ENCODE assay signal across 7 mouse cellular contexts in the genomic region with DNA sequence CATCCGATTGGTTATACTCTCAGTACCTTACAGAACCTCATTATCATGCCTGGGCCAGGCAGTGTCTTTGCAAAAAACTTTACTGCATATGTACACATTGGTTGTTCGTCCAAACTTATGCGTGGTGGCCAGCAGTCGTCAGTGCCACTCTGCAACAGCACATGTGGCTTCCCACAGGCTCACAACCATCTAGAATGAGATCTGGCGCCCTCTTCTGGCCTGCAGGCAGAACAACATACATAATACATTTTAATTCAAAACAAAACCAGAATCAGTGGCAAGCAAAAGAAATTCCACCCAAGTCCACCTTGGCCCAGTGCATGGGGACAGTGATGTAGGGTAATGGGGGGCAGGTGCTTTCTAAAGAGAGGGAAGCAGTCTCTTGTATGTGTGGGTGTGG. TPM values are rescaled to one million over a fixed set of nuclear protein-coding genes. Genes with fewer than 3 reads are reported as not detected.
A peak's percentile ranks its signal among the peaks of the same experiment; 100 is the strongest.
DNase-seq lines count a peak whose midpoint lies in the region; ATAC-seq and TF ChIP-seq lines count a peak whose summit lies in the region.
"Not testable (repeated sequence)": the region's sequence is repeated elsewhere in the genome, so short reads cannot be mapped to it uniquely, and the experiment has no call there.

No protein-coding gene starts in this region.

- peak; percentile 23 for TF ChIP-seq RAD21 in MEL (IDR thresholded peaks at IDR 0.05; ENCODE audit: low read depth, low read length)

- not testable (repeated sequence) for H3K4me2 ChIP-seq in forebrain, embryonic 14.5 days (ENCODE audit: low read length); intestine, postnatal 0 days (replicated peaks; ENCODE audit: low read depth); liver, embryonic 13.5 days

- H3K4me1 ChIP-seq in MEL (ENCODE audit: control insufficient read depth in 1 of 2, insufficient read depth in 2 of 2, low read length in 2 of 2) = peaks cover 0 to 13% of the 10 kb centered on the region in 2 experiments; a peak in 2 of 4 replicates
- not testable (repeated sequence) for H3K4me1 ChIP-seq in forebrain, embryonic 14.5 days (ENCODE audit: control insufficient read depth, insufficient read depth, low read length); intestine, postnatal 0 days (replicated peaks; ENCODE audit: control insufficient read depth, insufficient read depth, low read length)
- H3K4me1 ChIP-seq in liver, embryonic 13.5 days (replicated peaks) = peaks cover 21% of the 10 kb centered on the region

- H3K4me3 ChIP-seq in MEL (ENCODE audit: control insufficient read depth in 1 of 2, insufficient read depth in 1 of 2, low read depth in 2 of 2, low read length in 2 of 2); forebrain, embryonic 14.5 days (ENCODE audit: low read depth, low read length); intestine, postnatal 0 days (ENCODE audit: low read depth, low read length); liver, embryonic 13.5 days (replicated peaks): not testable (repeated sequence)

- H3K27me3 ChIP-seq in MEL (ENCODE audit: control insufficient read depth in 1 of 2, insufficient read depth in 2 of 2, low read length in 2 of 2); forebrain, embryonic 14.5 days (replicated peaks; ENCODE audit: control insufficient read depth, insufficient read depth, low read length); intestine, postnatal 0 days (replicated peaks; ENCODE audit: control insufficient read depth, insufficient read depth, low read length); liver, embryonic 13.5 days: not testable (repeated sequence)

- not testable (repeated sequence) for H3K9me3 ChIP-seq in MEL (replicated peaks; ENCODE audit: insufficient read depth, low read length); forebrain, embryonic 14.5 days (replicated peaks; ENCODE audit: control insufficient read depth, low read length); intestine, postnatal 0 days (ENCODE audit: control insufficient read depth); liver, embryonic 13.5 days (replicated peaks)

- not testable (repeated sequence) for H3K9ac ChIP-seq in MEL (ENCODE audit: control insufficient read depth, low read depth, low read length, poor library complexity, severe bottlenecking); forebrain, embryonic 14.5 days (ENCODE audit: low read length); intestine, postnatal 0 days (ENCODE audit: low read depth, low read length); liver, embryonic 13.5 days

- not testable (repeated sequence) for H3K27ac ChIP-seq in MEL (ENCODE audit: control insufficient read depth, low read depth, low read length); forebrain, embryonic 14.5 days (ENCODE audit: low read depth, low read length); intestine, postnatal 0 days (ENCODE audit: low read depth, low read length); liver, embryonic 13.5 days

- not testable (repeated sequence) for ATAC-seq in forebrain, embryonic 14.5 days; intestine, postnatal 0 days; liver, embryonic 13.5 days (ENCODE audit: low read depth)

- H3K79me2 ChIP-seq in MEL (ENCODE audit: control insufficient read depth, insufficient read depth, low read length, poor library complexity) = not testable (repeated sequence)

- peak; percentile 24 to 39 for DNase-seq in B cell, adult 2 months
- DNase-seq in MEL (ENCODE audit: low read depth, low spot score) = peak; percentile 64
- DNase-seq in brain, embryonic 14.5 days (ENCODE audit: low read depth) = not testable (repeated sequence)
- peak; percentile 19 for DNase-seq in forebrain, embryonic 14.5 days (ENCODE audit: low spot score)
- peak; percentile 23 for DNase-seq in liver, embryonic 13.5 days
- DNase-seq in naive thymus-derived CD4-positive, alpha-beta T cell, adult 2 months (ENCODE audit: low read depth) = peak; percentile 64

- not testable (repeated sequence) for H3K36me3 ChIP-seq in MEL (ENCODE audit: control insufficient read depth in 1 of 2, insufficient read depth in 2 of 2, low read length in 2 of 2); forebrain, embryonic 14.5 days (ENCODE audit: control insufficient read depth, insufficient read depth, low read length); intestine, postnatal 0 days (ENCODE audit: control insufficient read depth, insufficient read depth); liver, embryonic 13.5 days

- not testable (repeated sequence) for TF ChIP-seq POLR2A in MEL (IDR thresholded peaks at IDR 0.05; ENCODE audit: control insufficient read depth in 1 of 2, insufficient read depth in 1 of 2, low read depth in 1 of 2, low read length in 2 of 2, poor library complexity in 1 of 2); brain, embryonic 14.5 days (IDR thresholded peaks at IDR 0.05; ENCODE audit: borderline replicate concordance, extremely low read depth, insufficient read depth, insufficient read length, poor library complexity, severe bottlenecking)

- peak; percentile 40 to 55 (median 52); a peak in 5 of 6 replicates for TF ChIP-seq CTCF in MEL (IDR thresholded peaks at IDR 0.05 in 2 of 3, conservative IDR thresholded peaks at IDR 0.05 in 1 of 3; ENCODE audit: control insufficient read depth in 1 of 3, insufficient read depth in 1 of 3, low read depth in 2 of 3, low read length in 3 of 3, poor library complexity in 1 of 3, severe bottlenecking in 1 of 3)
- TF ChIP-seq CTCF in brain, embryonic 14.5 days (IDR thresholded peaks at IDR 0.05; ENCODE audit: borderline replicate concordance, extremely low read depth, insufficient read depth, insufficient read length) = peak; percentile 35; the same call in 1 of the 2 replicates
- TF ChIP-seq CTCF in intestine, postnatal 0 days (IDR thresholded peaks at IDR 0.05; ENCODE audit: low read depth) = peak; percentile 69

- not testable (repeated sequence) for TF ChIP-seq EP300 in MEL (IDR thresholded peaks at IDR 0.05; ENCODE audit: low read depth in 1 of 2, low read length in 2 of 2)

- 57% methylated on average over 5 of the region's 5 CpGs for WGBS in forebrain, embryonic 14.5 days
- WGBS in intestine, postnatal 0 days = 66% methylated on average over 5 of the region's 5 CpGs
- 52% methylated on average over 5 of the region's 5 CpGs for WGBS in liver, embryonic 13.5 days (ENCODE audit: insufficient replicate concordance)

TF ChIP-seq in MEL, 35 proteins besides CTCF, POLR2A, EP300 and RAD21:
- peak; percentile 32; the same call in 1 of the 2 replicates for TF ChIP-seq SMC3 (IDR thresholded peaks at IDR 0.05; ENCODE audit: low read depth, low read length)

RNA-seq across cellular contexts. Expression of a gene that starts 12.3 kb away (rescaled TPM):
- total RNA-seq in MEL (2012; rRNA removed) = 91.8 and 109 TPM in 2 replicates
- polyA plus RNA-seq in MEL (2012; ENCODE audit: insufficient read depth in 1 of 2, insufficient read length in 2 of 2, low read depth in 1 of 2, low replicate concordance in 2 of 2, missing spikeins in 1 of 2) = 100 to 1,000 TPM in 1 of 2 experiments, not detected in 1; 128 TPM
- 380 and 399 TPM in 2 replicates for polyA plus RNA-seq in brain, embryonic 14.5 days (2012; rRNA removed)
- polyA plus RNA-seq in forebrain, embryonic 14.5 days (2014; fragmentation: Nextera tagmentation; extraction: Ambion mirVana) = 593 and 648 TPM in 2 replicates
- 256 and 259 TPM in 2 replicates for polyA plus RNA-seq in intestine, postnatal 0 days (2015; fragmentation: Nextera tagmentation; extraction: Ambion mirVana)
- 86.8 and 94.9 TPM in 2 replicates for polyA plus RNA-seq in liver, embryonic 13.5 days (2015; fragmentation: Nextera tagmentation; extraction: Ambion mirVana)

RNA-seq across cellular contexts. Expression of a gene that starts 38.0 kb away (rescaled TPM):
- total RNA-seq in MEL (2012; rRNA removed) = 5.8 and 7.2 TPM in 2 replicates
- 10 to 100 TPM in 1 of 2 experiments, not detected in 1; 13.2 TPM for polyA plus RNA-seq in MEL (2012; ENCODE audit: insufficient read depth in 1 of 2, insufficient read length in 2 of 2, low read depth in 1 of 2, low replicate concordance in 2 of 2, missing spikeins in 1 of 2)
- polyA plus RNA-seq in brain, embryonic 14.5 days (2012; rRNA removed) = 16.3 and 19.5 TPM in 2 replicates
- polyA plus RNA-seq in forebrain, embryonic 14.5 days (2014; fragmentation: Nextera tagmentation; extraction: Ambion mirVana) = 12.3 and 16.6 TPM in 2 replicates
- 29.0 and 29.4 TPM in 2 replicates for polyA plus RNA-seq in intestine, postnatal 0 days (2015; fragmentation: Nextera tagmentation; extraction: Ambion mirVana)
- 7.3 and 7.7 TPM in 2 replicates for polyA plus RNA-seq in liver, embryonic 13.5 days (2015; fragmentation: Nextera tagmentation; extraction: Ambion mirVana)
